Mouse (Mus musculus): Measurements from ENCODE around the gene Hist2h2ab.
"Not testable (repeated sequence)": the region's sequence is repeated elsewhere in the genome, so short reads cannot be mapped to it uniquely, and the experiment has no call there.

Gene Hist2h2ab

GRCm38 (mm10) chr3:96236834-96237334 lies 17.2 kb downstream of the Hist2h2ab start:
- in situ Hi-C loops (cut with MboI, MseI) = no loop called here

DNA sequence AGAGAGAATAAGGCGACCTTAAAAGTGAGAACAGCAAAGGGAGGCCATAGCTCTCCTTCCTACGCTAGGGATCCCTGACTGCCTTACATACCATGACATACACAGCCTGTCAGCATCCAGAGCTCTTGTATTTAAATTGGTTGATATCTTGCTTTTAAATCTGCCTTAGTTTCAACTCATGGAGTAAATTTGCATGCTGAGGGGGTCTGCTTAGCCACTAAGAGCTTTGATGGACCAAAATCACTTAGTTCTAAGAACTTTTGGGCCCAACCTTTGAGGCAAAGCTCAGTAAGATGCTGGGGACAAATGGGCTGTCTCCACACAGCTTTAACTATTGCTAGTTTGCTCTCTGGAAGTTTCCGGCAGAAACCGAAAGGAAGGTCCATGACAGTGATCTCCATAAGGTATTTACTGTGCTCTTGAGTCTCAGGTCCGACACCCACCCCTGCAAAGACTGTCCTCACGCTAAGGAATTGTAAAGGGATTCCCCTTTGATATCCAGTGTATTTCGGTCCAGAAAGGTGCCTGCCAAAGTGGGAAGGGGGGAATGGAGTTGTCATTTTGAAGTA lies 17.8 kb downstream of the Hist2h2ab start:
- in situ Hi-C loops (cut with MboI, MseI) = no loop called here

DNA sequence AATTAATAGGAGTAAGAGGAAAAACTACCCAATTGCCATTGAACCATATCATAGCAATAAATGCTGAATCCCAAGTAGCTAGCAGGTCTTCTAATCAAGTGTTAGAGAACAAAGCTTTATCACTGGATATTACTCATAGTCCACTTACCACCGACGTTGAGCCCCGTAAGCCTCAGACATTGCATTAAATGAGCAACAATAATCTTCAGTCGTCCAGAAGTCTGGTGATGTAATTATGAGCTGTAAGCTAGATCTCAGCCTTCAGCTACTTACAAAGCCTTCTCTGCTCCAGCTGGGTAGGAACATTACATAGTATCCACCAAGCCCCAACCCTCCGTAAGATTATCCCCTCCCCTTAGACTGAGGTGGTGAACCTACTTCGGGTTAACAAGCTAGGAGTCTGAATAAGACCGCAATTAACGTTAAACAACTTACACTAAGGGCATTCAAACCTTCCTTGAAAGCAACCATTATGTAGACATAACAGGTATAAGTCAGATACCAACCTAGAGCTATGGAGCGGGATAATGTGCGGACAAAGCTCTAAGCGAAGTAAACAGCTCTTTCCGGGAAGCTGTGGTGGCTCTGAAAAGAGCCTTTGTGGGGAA lies 18.3 kb downstream of the Hist2h2ab start:
- in situ Hi-C loops (cut with MboI, MseI) = no loop called here

GRCm38 (mm10) chr3:96238954-96239793 lies 19.5 kb downstream of the Hist2h2ab start, which contains the start of gene Hist2h3c2:
TSS of gene Hist2h3c2 (minus strand) at chr3:96239127.
- in situ Hi-C loops (cut with MboI, MseI) = not testable (repeated sequence)

- in situ Hi-C loops (cut with MboI, MseI) = not testable (repeated sequence)
Measured at GRCm38 (mm10) chr3:96239949-96240798, 20.5 kb downstream of the Hist2h2ab start, which contains the start of gene Hist2h2aa2. TSS of gene Hist2h2aa2 (minus strand) at chr3:96240276.

- in situ Hi-C loops (cut with MboI, MseI) = no loop called here
Measured at GRCm38 (mm10) chr3:96240799-96241197, 21.1 kb downstream of the Hist2h2ab start.

DNA sequence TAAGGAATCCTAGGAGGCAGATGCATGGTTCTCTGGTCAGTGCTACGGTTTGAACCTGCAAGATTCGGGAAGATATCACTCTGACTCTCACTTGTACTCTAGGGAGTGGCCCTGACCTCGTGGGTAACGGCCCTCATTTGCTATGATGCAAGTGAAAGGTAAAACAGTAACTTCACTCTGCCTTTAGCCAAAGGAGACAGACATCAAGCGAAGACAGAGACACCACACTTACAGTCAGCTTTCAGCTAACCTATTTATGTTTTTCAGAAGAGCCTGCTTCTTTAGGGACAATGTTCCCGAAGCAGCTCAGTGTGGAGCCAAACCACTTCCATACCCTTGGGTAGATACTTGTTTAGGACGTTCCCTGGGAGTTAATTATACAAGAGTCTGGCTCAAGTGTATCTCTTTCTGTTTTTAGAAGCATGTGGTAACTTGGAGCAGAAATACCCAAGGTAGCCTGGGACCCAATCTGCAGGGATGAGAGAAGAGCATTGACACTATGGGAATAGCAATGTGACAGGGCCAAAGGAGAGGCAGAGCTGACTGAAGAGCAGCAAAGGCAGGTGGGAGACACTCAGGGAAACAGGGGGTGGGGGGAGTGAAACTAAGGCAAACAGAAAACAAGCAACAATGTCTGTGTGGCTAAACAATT lies 24.4 kb downstream of the Hist2h2ab start:
- in situ Hi-C loops (cut with MboI, MseI) = no loop called here

DNA sequence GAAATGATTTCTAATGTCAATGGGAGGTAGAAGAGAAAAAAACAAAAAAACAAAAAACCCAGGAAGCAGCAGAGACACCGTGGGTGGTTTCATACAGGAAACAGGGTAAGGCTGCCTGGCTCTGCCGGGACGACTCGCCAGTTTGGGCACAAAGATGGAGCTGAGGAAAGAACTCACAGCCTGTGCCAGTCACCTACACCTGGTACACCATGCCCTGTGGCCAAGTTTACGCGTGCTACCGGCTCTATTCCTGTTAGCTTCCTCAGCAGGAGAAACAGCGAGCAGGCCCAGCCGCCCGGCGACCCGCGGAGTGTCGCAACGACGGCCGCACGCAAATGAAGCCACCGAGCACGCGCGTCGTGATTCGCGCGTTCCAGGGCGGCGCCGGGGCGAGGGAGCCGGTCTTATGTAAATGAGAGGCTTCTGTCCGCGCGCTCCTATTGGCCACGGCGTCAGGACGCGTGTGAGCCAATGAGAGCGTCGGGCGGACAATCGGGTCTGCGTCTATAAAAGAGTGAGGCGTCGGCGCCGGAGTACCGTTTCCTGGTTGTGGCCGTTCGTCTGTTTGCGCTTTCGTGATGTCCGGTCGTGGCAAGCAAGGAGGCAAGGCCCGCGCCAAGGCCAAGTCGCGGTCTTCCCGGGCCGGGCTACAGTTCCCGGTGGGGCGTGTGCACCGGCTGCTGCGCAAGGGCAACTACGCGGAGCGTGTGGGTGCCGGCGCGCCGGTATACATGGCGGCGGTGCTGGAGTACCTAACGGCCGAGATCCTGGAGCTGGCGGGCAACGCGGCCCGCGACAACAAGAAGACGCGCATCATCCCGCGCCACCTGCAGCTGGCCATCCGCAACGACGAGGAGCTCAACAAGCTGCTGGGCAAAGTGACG lies 25.6 kb downstream of the Hist2h2ab start, which contains the start of gene Hist2h2aa1:
Gene Hist2h2aa1 (plus strand): TSS at position 495 of the 884 bp plus-strand sequence.
- in situ Hi-C loops (cut with MboI, MseI) = not testable (repeated sequence)

GRCm38 (mm10) chr3:96246018-96246417 lies 26.4 kb downstream of the Hist2h2ab start:
- in situ Hi-C loops (cut with MboI, MseI) = not testable (repeated sequence)

- in situ Hi-C loops (cut with MboI, MseI) = not testable (repeated sequence)
Measured at GRCm38 (mm10) chr3:96246427-96246856, 26.8 kb downstream of the Hist2h2ab start, which contains the start of gene Hist2h3c1. TSS of gene Hist2h3c1 (plus strand) at chr3:96246685.

GRCm38 (mm10) chr3:96247356-96248140 lies 27.9 kb downstream of the Hist2h2ab start:
- in situ Hi-C loops (cut with MboI, MseI) = no loop called here

- in situ Hi-C loops (cut with MboI, MseI) = no loop called here
Measured at GRCm38 (mm10) chr3:96248141-96249033, 28.7 kb downstream of the Hist2h2ab start.

DNA sequence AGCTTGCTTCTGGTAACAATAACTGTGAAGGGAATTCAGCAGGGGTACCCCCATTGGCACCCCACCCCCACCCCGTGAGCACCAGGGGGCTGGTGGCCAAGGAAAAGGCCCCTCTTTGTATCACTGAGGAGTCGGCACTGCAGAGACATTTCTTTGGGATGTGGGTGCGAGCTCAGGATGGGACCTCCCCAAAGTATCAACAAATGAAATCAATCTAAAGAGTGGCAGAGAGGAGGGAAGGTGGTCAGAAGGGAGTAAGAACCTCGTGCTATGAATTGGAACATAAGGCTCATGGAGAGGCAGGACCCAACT lies 29.3 kb downstream of the Hist2h2ab start:
- in situ Hi-C loops (cut with MboI, MseI) = no loop called here

GRCm38 (mm10) chr3:96250890-96251289 lies 31.2 kb downstream of the Hist2h2ab start:
- in situ Hi-C loops (cut with MboI, MseI) = no loop called here

DNA sequence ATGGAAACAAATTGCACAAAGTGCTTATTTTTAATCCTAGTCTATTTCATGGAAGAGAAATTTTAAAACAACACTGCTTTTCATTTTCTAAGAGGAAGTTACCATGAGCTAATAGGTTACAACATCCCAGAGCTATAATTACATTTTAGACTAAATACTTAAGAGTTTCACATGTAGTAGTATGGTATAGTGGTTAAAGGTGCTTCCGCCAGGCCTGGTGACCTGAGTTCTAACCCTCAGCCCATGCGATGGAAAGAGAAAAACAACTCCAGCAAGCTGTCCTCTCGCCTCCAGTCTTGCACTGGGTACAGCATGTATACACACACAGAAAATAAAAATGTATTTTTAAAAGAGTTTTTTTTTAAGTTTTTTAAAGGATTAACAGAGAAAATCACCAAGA lies 32.1 kb downstream of the Hist2h2ab start:
- in situ Hi-C loops (cut with MboI, MseI) = no loop called here

- in situ Hi-C loops (cut with MboI, MseI) = no loop called here
Measured at GRCm38 (mm10) chr3:96254683-96255355, 35.2 kb downstream of the Hist2h2ab start.

DNA sequence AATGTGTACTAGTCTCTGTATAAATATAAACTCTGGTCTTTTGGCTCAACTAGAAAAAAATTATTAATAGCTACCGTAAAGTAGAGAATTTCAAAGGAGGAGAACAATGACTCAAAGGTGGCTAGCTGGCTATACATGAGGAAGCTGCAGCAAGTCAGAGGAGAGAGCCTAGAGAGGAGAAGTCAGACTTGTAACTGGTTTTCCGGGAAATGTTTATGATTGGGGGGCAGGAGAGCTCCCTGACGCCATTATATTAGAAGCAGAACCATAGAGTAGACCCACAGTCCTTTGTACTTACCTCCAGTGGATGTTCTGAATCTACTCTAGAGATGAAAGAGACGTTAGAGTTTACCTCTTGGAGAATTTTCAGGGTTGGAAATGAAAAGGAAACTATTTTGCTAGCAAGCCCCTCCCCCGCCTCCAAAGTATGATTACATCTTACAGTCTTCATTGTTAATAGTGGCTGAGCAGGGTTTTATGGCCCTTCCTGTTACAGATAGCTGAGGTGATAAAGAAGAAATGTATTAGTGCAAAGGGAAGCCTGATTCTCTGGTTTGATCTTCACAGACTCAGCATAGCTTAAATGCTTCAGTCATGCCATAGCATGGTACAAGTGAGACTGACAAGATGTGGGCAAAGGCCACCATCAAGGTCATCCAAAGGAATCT lies 36.4 kb downstream of the Hist2h2ab start:
- in situ Hi-C loops (cut with MboI, MseI) = no loop called here
